Mouse (Mus musculus) kidney, adult 11 months (tissue): ENCODE results near the gene Map4k2.
A peak's percentile ranks its signal among the peaks of the same experiment; 100 is the strongest.

Experiments
- DNase-seq: peaks from one replicate; pipeline ENCODE4 v3.0.0; 2022

The Map4k2 gene

DNA sequence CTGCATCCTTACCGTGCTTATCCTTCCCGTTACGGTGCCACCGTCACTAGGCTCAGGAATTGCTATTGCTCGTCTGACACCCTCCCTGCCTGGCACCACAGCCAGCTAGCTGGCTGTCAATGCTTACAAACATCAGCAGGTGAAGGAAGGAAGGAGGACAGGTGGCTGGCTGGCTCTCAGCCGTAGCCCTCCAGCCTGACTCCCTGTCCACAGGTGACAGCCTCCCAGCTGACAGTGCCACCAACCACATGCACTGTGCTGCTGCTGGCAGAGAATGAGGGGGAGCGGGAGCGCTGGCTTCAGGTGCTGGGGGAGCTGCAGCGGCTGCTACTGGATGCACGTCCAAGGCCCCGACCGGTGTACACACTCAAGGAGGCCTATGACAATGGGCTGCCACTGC is 22.8 kb upstream of the Map4k2 start:
- no peak for DNase-seq

GRCm38 (mm10) chr19:6321358-6321757 is 19.6 kb upstream of the Map4k2 start:
- DNase-seq = peak; percentile 55

DNA sequence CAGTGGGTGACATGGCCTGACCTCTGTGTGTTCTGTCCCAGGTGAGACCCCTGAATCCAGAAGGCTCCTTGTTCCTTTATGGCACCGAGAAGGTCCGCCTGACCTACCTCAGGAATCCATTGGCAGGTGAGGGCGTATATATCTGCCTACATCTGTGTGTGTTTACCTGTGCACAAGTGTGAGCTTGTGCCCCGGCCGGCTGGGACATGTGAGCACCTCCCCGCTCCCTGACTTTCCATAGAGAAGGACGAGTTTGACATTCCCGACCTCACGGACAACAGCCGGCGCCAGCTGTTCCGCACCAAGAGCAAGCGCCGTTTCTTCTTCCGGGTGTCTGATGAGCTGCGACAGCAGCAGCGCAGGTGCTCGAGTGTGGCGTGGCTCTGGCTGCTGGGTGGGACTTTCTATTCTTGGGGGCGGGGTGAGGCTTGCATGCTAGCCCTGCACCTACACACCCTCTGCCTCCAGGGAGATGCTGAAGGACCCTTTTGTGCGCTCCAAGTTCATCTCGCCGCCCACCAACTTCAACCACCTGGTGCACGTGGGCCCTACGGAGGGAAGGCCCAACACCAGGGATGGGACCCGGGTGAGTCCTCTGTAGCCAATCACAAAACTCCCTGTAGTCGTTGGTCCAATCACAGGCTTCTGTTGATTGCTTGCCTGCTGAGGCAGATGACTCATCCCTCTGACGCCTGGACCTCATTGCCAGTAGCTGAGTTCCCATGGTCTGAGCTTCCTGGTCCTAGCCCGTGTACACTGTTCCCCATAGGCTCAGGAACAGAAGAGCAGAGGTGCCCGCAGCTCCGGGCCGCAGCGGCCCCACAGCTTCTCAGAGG is 18.9 kb upstream of the Map4k2 start:
- no peak for DNase-seq

DNA sequence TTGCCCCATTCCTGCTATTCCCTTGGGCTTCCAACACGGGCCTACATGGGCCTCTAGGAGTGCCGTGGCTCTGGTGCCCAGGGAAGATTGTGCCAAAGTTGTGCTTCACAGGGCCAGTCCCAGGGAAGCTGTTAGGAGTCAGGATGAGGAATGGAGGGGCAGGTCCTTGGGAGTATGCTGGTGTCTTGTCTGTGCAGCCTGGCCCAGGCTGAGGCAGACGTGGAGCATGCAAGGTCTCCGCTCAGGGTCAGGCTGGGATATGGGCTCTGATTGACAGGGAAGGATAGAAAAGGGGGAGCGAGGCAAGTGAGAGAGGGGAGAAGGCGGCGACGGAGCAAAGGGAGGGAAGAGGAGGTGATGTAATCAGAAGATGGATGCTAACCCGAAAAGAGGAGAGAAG is 16.2 kb upstream of the Map4k2 start:
- DNase-seq = no peak

DNA sequence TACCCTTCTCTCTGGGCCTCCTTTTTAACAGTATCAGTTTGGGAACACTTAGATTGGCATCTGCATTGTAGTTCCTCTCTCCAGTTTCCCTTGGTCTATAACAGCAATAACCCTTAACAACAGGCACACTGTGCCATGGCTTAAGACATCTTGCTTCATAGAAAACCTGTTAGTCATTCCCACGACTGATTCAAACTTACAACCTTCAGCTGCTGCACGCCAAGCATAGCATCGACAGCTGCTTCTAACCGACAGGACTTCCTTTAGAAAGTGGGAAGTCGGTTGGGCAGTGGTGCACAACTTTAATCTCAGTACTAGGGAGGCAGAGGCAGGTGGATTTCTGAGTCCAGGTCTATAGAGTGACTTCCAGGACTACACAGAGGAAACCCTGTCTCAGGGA is 9.8 kb upstream of the Map4k2 start:
- no peak for DNase-seq

GRCm38 (mm10) chr19:6331719-6332516 is 9.0 kb upstream of the Map4k2 start:
- peak; percentile 61 for DNase-seq

- no peak for DNase-seq
These were observed 7.0 kb upstream of the Map4k2 start for GRCm38 (mm10) chr19:6333761-6334595.

DNA sequence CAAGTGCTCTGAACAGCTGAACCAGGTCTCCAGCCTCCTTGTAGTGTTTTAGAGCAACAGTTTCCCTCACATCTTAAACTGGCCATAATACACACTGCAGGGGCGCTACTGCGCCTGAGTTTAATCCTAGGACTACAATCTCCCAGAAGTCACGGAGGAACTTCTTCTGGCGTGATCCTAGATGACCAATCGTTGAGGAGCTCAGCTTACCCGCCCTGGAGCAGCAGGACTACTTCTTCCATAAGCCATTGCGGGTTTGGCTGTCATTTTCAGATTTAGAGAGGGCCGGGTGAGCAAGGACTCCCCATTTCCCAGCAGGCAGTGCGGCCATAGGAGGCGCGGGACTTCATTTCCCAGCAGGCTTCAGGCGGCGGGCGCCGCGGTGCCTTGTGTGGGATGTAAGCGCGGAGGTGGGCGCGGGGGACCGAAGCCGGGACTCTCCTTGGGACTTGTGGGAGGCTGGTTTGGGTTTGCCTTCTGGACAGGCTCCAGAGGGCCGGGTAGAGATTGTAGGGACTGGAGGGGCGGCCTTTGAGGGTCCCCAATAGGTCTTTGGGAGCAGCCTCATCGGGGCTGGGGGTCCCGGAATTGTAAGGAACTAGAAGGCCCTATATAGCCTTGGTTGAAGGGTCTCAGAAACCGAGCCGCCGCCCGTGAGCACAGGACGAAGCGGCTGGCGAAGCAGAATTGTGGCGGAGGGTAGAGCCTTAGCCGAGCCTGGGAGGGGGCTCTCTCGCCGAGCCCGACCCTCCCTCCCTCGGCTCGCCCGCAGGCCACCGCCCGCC is 6.1 kb upstream of the Map4k2 start, which contains the start of gene Men1:
Men1 (plus strand) TSS at position 307 of the 785 bp plus-strand sequence.
- DNase-seq = peak; percentile 98

- peak; percentile 45 for DNase-seq
These were observed 5.5 kb upstream of the Map4k2 start for GRCm38 (mm10) chr19:6335458-6335827.

GRCm38 (mm10) chr19:6336920-6337319 is 4.0 kb upstream of the Map4k2 start:
- no peak for DNase-seq

- DNase-seq = no peak
These were observed 2.8 kb upstream of the Map4k2 start for GRCm38 (mm10) chr19:6338171-6338570.

- DNase-seq = no peak
These were observed 2.2 kb upstream of the Map4k2 start for GRCm38 (mm10) chr19:6338716-6339115.

- DNase-seq = no peak
These were observed 1.7 kb upstream of the Map4k2 start for GRCm38 (mm10) chr19:6339191-6339590.

DNA sequence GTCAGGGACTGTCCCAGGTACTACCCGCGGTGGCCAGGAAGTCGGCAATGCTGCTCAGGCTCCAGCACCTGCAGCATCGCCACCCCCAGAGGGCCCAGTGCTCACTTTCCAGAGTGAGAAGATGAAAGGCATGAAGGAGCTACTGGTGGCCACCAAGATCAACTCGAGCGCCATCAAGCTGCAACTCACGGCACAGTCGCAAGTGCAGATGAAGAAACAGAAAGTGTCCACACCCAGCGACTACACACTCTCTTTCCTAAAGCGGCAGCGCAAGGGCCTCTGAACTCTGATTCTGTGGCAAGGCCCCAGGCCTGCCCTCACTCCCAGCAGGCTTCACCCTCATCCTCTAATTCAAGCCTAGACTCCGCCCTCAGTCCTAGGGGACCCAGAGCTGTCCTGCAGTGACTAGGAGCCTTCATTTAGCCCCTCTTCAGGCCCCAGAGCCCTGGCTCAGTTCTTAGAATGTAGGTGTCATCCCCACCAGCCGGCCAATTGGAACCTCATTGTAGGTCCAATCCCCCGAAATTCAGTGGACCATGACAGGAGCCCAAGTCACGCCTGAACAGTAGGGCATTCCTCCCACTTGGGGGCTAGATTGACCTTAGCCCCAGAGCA is 938 bp upstream of the Map4k2 start:
- DNase-seq = peak; percentile 91

GRCm38 (mm10) chr19:6341453-6342077 is 630 bp downstream of the Map4k2 start:
- DNase-seq = no peak

DNA sequence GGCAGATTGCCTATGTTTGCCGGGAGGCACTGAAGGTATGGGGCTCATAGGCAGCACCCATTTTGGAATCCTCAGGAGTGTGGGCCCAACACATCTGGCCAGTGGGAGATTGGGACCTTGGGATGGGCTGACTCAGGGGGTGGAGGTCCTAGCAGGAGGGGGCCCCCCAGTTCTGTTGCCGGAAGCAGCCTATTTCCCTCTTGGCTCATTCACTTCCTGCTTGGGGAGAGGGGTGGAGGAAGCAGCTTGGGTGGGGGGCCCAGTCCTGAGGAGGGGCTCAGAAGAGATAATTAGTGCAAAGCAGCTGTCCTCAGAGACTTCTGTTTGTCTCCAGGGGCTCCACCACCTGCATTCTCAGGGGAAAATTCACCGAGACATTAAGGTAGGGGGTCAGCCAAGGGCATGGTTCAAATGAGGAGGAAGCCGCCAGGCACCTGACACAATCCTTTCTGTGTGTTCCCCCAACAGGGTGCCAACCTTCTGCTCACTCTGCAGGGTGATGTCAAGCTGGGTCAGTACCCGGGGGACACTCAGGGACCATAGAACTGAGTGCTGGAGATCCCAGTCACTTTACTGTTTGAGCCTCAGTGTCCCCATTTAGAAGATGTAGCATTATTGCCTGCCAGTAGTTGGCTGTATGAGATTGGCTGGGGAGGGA is 1.5 kb downstream of the Map4k2 start:
- DNase-seq = no peak

GRCm38 (mm10) chr19:6343066-6343925 is 2.4 kb downstream of the Map4k2 start:
- DNase-seq = no peak

GRCm38 (mm10) chr19:6343996-6344395 is 3.1 kb downstream of the Map4k2 start:
- DNase-seq = no peak

DNA sequence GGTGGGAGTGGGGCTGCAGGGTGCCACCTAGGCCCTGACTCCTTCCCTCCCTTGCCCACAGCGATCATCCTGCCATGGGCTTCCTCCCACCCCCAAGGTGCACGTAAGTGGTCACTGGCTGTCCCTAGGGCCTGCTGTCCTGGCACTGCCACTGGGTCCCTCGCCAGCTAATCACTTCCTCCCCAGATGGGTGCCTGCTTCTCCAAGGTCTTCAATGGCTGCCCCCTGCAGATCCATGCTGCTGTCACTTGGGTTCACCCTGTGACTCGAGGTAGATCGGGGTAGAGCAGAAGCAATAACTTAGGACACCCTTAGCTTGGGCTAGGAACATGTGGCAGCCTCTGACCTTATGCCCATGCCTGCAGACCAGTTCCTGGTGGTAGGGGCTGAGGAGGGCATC is 5.1 kb downstream of the Map4k2 start:
- DNase-seq = no peak

DNA sequence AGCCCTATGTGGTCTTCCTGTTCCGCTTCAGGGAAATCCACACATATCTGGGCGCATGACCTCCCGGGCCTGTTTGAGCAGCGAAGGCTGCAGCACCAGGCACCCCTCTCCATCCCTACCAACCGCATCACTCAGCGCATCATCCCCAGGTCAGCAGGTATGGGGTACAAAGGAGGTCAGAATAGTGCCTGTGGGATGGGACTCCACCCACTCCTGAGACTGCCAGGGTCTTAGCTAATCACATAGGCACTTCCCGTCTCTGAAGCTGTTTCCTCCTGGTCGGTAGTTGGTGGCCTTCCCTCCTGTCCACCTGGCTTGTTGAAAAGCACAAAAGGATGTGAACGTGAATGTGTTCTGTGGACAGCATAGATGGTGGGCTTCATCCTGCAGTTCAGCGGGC is 5.7 kb downstream of the Map4k2 start:
- no peak for DNase-seq
